Comparison of ENCODE assay signal across 9 mouse cellular contexts in the genomic region with DNA sequence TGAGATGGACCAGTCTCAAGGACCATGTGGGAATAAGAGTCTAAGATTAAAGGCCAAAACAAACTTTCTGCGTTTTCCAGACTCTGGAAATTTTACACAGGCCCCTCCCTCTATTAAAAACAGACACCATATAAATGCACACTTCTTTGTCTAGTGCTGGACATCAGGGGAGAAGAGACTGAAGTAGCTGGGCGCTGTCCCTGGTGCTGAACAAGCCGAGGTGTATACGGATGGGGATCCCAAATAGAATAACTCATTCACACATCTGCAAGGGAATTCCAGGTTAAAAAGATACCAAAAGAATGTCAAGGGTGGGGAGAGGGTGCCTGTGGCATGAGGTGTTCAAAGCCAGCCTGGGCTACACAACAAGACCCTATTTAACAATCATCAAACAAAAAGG.
A peak's percentile ranks its signal among the peaks of the same experiment; 100 is the strongest.
DNase-seq lines count a peak whose midpoint lies in the region; ATAC-seq and TF ChIP-seq lines count a peak whose summit lies in the region.
"Had no signal": no experiment of that assay in that cellular context is flagged by ENCODE, and none has a peak within 500 bp of the region (broad histone marks: within the 10 kb centered on the region; RNA-seq: fewer than 3 reads in every experiment).

No protein-coding gene starts in this region.

- H3K4me2 ChIP-seq in kidney, embryonic 15.5 days, result no peak overlapping the region
- H3K4me2 ChIP-seq in lung, postnatal 0 days (replicated peaks; ENCODE audit: low read depth, low read length), result no peak overlapping the region
- H3K4me2 ChIP-seq in intestine, postnatal 0 days (replicated peaks; ENCODE audit: low read depth), result no peak overlapping the region

- TF ChIP-seq CTCF in lung, postnatal 0 days (IDR thresholded peaks at IDR 0.05), result no peak
- TF ChIP-seq CTCF in intestine, postnatal 0 days (IDR thresholded peaks at IDR 0.05; ENCODE audit: low read depth), result no peak

- no peaks in the 10 kb centered on the region for H3K4me1 ChIP-seq in kidney, embryonic 15.5 days
- H3K4me1 ChIP-seq in lung, postnatal 0 days (ENCODE audit: insufficient read depth, low read depth, low read length), result no peaks in the 10 kb centered on the region
- H3K4me1 ChIP-seq in intestine, postnatal 0 days (replicated peaks; ENCODE audit: control insufficient read depth, insufficient read depth, low read length), result no peaks in the 10 kb centered on the region

- intact Hi-C loops in heart, postnatal 10 days (cut with DNase I), result no loop called here

- H3K9ac ChIP-seq in kidney, embryonic 15.5 days, result no peak overlapping the region
- no peak overlapping the region for H3K9ac ChIP-seq in lung, postnatal 0 days (replicated peaks; ENCODE audit: low read depth)
- H3K9ac ChIP-seq in intestine, postnatal 0 days (ENCODE audit: low read depth, low read length), result no peak overlapping the region
- H3K9ac ChIP-seq: liver, embryonic 14.5 days had no signal

- no peaks in the 10 kb centered on the region for H3K27me3 ChIP-seq in kidney, embryonic 15.5 days
- H3K27me3 ChIP-seq in lung, postnatal 0 days (replicated peaks; ENCODE audit: insufficient read depth, low read length), result no peaks in the 10 kb centered on the region
- no peaks in the 10 kb centered on the region for H3K27me3 ChIP-seq in intestine, postnatal 0 days (replicated peaks; ENCODE audit: control insufficient read depth, insufficient read depth, low read length)

- no peak overlapping the region for H3K27ac ChIP-seq in kidney, embryonic 15.5 days
- no peak overlapping the region for H3K27ac ChIP-seq in lung, postnatal 0 days (ENCODE audit: low read length)
- no peak overlapping the region for H3K27ac ChIP-seq in intestine, postnatal 0 days (ENCODE audit: low read depth, low read length)
- H3K27ac ChIP-seq: liver, embryonic 14.5 days had no signal

- WGBS in kidney, embryonic 15.5 days, result 4% methylated on average over 4 of the region's 4 CpGs
- WGBS in lung, postnatal 0 days, result 4% methylated on average over 4 of the region's 4 CpGs
- WGBS in intestine, postnatal 0 days, result 6% methylated on average over 4 of the region's 4 CpGs

- DNase-seq in kidney, adult 18-20 months, result peak; percentile 33
- DNase-seq in adrenal gland, adult 18-20 months (ENCODE audit: low spot score in 2 of 2), result peak; percentile 29 to 57
- DNase-seq in heart, postnatal 10 days, result peak; percentile 37 to 71
- peak; percentile 51 for DNase-seq in lung, postnatal 0 days (ENCODE audit: low spot score)

- ATAC-seq in kidney, embryonic 15.5 days (replicated peaks; ENCODE audit: low FRiP score), result no peak; the same call in 1 of the 2 replicates
- ATAC-seq in lung, postnatal 0 days, result no peak
- no peak; the same call in 1 of the 2 replicates for ATAC-seq in megakaryocyte-erythroid progenitor cell, adult 5-6 weeks (replicated peaks; ENCODE audit: low FRiP score, low TSS enrichment, poor library complexity, severe bottlenecking)
- no peak for ATAC-seq in intestine, postnatal 0 days
- no peak for ATAC-seq in frontal cortex, adult (ENCODE audit: low TSS enrichment)

- TF ChIP-seq EP300 in lung, postnatal 0 days (IDR thresholded peaks at IDR 0.05), result no peak

- no peak overlapping the region for H3K4me3 ChIP-seq in kidney, embryonic 15.5 days (replicated peaks)
- H3K4me3 ChIP-seq in lung, postnatal 0 days (ENCODE audit: low read depth, low read length), result no peak overlapping the region
- no peak overlapping the region for H3K4me3 ChIP-seq in intestine, postnatal 0 days (ENCODE audit: low read depth, low read length)

- no peaks in the 10 kb centered on the region for H3K36me3 ChIP-seq in kidney, embryonic 15.5 days
- no peaks in the 10 kb centered on the region for H3K36me3 ChIP-seq in lung, postnatal 0 days (ENCODE audit: insufficient read depth, low read length)
- no peaks in the 10 kb centered on the region for H3K36me3 ChIP-seq in intestine, postnatal 0 days (ENCODE audit: control insufficient read depth, insufficient read depth)

- H3K9me3 ChIP-seq in kidney, embryonic 15.5 days (replicated peaks), result no peaks in the 10 kb centered on the region
- H3K9me3 ChIP-seq in lung, postnatal 0 days (ENCODE audit: low read length), result no peaks in the 10 kb centered on the region
- no peaks in the 10 kb centered on the region for H3K9me3 ChIP-seq in intestine, postnatal 0 days (ENCODE audit: control insufficient read depth)
